Mouse (Mus musculus): ENCODE data around the gene Herc2. TPM values are rescaled to one million over a fixed set of nuclear protein-coding genes. Genes with fewer than 3 reads are reported as not detected.

Herc2 gene
- polyA plus RNA-seq, 1 experiment from 2014 or later = 37.6 TPM

- no peak for ATAC-seq (ENCODE audit: low FRiP score, low read depth)
- peaks cover 81% of the 10 kb centered on the region for H3K36me3 ChIP-seq
Measured at GRCm38 (mm10) chr7:56220811-56221210, 170.8 kb downstream of the Herc2 start.

GRCm38 (mm10) chr7:56235794-56236423 is 185.9 kb downstream of the Herc2 start:
- ATAC-seq (ENCODE audit: low FRiP score, low read depth) = peak; percentile 78
- 19% methylated on average over 5 of the region's 5 CpGs for WGBS
- Histone ChIP-seq H3K9ac (replicated peaks) (no peak overlapping the region), H3K4me3 (no peak overlapping the region), H3K4me1 (peaks cover 17% of the 10 kb centered on the region; the same call in 1 of the 2 replicates), H3K9me3 (no peaks in the 10 kb centered on the region), H3K36me3 (peaks cover 23% of the 10 kb centered on the region), H3K4me2 (replicated peaks) (no peak overlapping the region), H3K27ac (replicated peaks) (peak overlapping the region; percentile 32), H3K27me3 (no peaks in the 10 kb centered on the region; the same call in 1 of the 2 replicates)

More at GRCm38 (mm10) chr7:56220811-56221210, 170.8 kb downstream of the Herc2 start:
- Histone ChIP-seq H3K4me1 (no peaks in the 10 kb centered on the region), H3K27me3 (no peaks in the 10 kb centered on the region), H3K9ac (replicated peaks) (no peak overlapping the region), H3K27ac (replicated peaks) (no peak overlapping the region), H3K9me3 (no peaks in the 10 kb centered on the region), H3K4me3 (no peak overlapping the region), H3K4me2 (replicated peaks) (no peak overlapping the region)
- 91% methylated on average over 6 of the region's 6 CpGs for WGBS

GRCm38 (mm10) chr7:56236617-56237016 is 186.6 kb downstream of the Herc2 start:
- ATAC-seq (ENCODE audit: low FRiP score, low read depth) = no peak
- H3K27me3 ChIP-seq = no peaks in the 10 kb centered on the region; the same call in 1 of the 2 replicates
- H3K4me3 ChIP-seq = no peak overlapping the region
- peaks cover 20% of the 10 kb centered on the region for H3K36me3 ChIP-seq
- WGBS = 55% methylated on average over 3 of the region's 3 CpGs
- no peaks in the 10 kb centered on the region for H3K9me3 ChIP-seq
- no peak overlapping the region for H3K4me2 ChIP-seq (replicated peaks)
- H3K4me1 ChIP-seq = peaks cover 17% of the 10 kb centered on the region; the same call in 1 of the 2 replicates
- H3K9ac ChIP-seq (replicated peaks) = no peak overlapping the region
- peak overlapping the region; percentile 32 for H3K27ac ChIP-seq (replicated peaks)

- Histone ChIP-seq H3K9ac (replicated peaks) (no peak within 1 kb of the TSS), H3K27me3 (no peaks in the 10 kb centered on the region; the same call in 1 of the 2 replicates), H3K4me3 (no peak within 1 kb of the TSS), H3K27ac (replicated peaks) (no peak within 1 kb of the TSS), H3K9me3 (no peaks in the 10 kb centered on the region), H3K36me3 (no peaks in the 10 kb centered on the region), H3K4me2 (replicated peaks) (no peak within 1 kb of the TSS), H3K4me1 (peaks cover 17% of the 10 kb centered on the region; the same call in 1 of the 2 replicates)
- no peak for ATAC-seq (ENCODE audit: low FRiP score, low read depth)
- 45% methylated on average over 3 of the region's 3 CpGs for WGBS
Measured at GRCm38 (mm10) chr7:56239543-56239942, 189.5 kb downstream of the Herc2 start, which contains the start of gene Oca2. TSS of gene Oca2 (plus strand) at chr7:56239760.

GRCm38 (mm10) chr7:56254568-56254967 is 204.6 kb downstream of the Herc2 start:
- Histone ChIP-seq H3K4me1 (no peaks in the 10 kb centered on the region), H3K27ac (replicated peaks) (no peak overlapping the region), H3K9me3 (no peaks in the 10 kb centered on the region), H3K4me2 (replicated peaks) (no peak overlapping the region), H3K4me3 (no peak overlapping the region), H3K9ac (replicated peaks) (no peak overlapping the region), H3K27me3 (no peaks in the 10 kb centered on the region), H3K36me3 (no peaks in the 10 kb centered on the region)
- WGBS = 88% methylated on average over 10 of the region's 10 CpGs
- ATAC-seq (ENCODE audit: low FRiP score, low read depth) = no peak

GRCm38 (mm10) chr7:56257875-56258441 is 208.0 kb downstream of the Herc2 start:
- H3K36me3 ChIP-seq = no peaks in the 10 kb centered on the region
- no peak overlapping the region for H3K4me2 ChIP-seq (replicated peaks)
- no peaks in the 10 kb centered on the region for H3K4me1 ChIP-seq
- no peak overlapping the region for H3K4me3 ChIP-seq
- no peak for ATAC-seq (ENCODE audit: low FRiP score, low read depth)
- H3K9ac ChIP-seq (replicated peaks) = no peak overlapping the region
- H3K27me3 ChIP-seq = no peaks in the 10 kb centered on the region
- 75% methylated on average over 3 of the region's 3 CpGs for WGBS
- H3K27ac ChIP-seq (replicated peaks) = no peak overlapping the region
- H3K9me3 ChIP-seq = no peaks in the 10 kb centered on the region

- Histone ChIP-seq H3K4me3 (no peak overlapping the region), H3K9me3 (no peaks in the 10 kb centered on the region), H3K9ac (replicated peaks) (no peak overlapping the region), H3K4me1 (no peaks in the 10 kb centered on the region), H3K27ac (replicated peaks) (no peak overlapping the region), H3K36me3 (no peaks in the 10 kb centered on the region), H3K27me3 (no peaks in the 10 kb centered on the region), H3K4me2 (replicated peaks) (no peak overlapping the region)
- 90% methylated on average over 2 of the region's 2 CpGs for WGBS
- ATAC-seq (ENCODE audit: low FRiP score, low read depth) = no peak
Measured at GRCm38 (mm10) chr7:56277506-56277905, 227.5 kb downstream of the Herc2 start.

Other genes with a start within 250 kb of the Herc2 start
- gene Cyfip1, start 208.5 kb upstream of the Herc2 start, polyA plus RNA-seq (2016; fragmentation: Nextera tagmentation; extraction: Ambion mirVana) = 73.3 and 79.9 TPM in 2 replicates
- gene Nipa2, start 87.7 kb upstream of the Herc2 start, polyA plus RNA-seq (2016; fragmentation: Nextera tagmentation; extraction: Ambion mirVana) = 44.1 and 50.7 TPM in 2 replicates
- gene Nipa1, start 30.2 kb upstream of the Herc2 start, polyA plus RNA-seq (2016; fragmentation: Nextera tagmentation; extraction: Ambion mirVana) = 15.2 TPM in 2 replicates
- 0.13 and 0.14 TPM in 2 replicates for gene Oca2, start 189.6 kb downstream of the Herc2 start, polyA plus RNA-seq (2016; fragmentation: Nextera tagmentation; extraction: Ambion mirVana)

Data from midbrain, embryonic 12.5 days (tissue).